Mouse (Mus musculus) adrenal gland, adult (tissue): ENCODE data around the gene Slc15a1.
A peak's percentile ranks its signal among the peaks of the same experiment; 100 is the strongest.

Experiments used
- DNase-seq, 2 experiments: peaks; one replicate each; pipeline ENCODE4 v3.0.0; 2022 to 2023; ENCODE audit warnings: low spot score in 1 of 2; ENCODE audit not compliant: inconsistent age in 2 of 2

Slc15a1 gene

DNA sequence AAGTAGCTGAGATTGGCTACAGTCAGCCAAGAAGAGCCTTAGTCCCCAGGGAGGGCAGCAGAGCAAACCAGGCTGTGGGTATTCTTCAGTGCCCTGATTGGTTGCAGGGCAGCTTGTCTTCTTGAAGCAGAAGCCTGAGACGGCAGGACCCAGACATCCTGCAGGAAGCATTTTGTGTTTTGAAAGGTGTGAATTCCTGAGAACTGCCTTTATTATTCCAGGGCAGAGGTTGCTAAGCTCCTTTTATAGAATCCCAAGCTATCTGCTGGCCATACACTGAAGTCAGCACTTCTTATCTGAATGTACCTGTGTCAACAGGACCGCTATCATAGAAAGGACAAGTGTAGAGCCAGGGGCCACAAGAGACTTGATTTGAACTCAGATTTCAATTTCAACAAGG is 10.8 kb downstream of the Slc15a1 start:
- DNase-seq, result no peak

DNA sequence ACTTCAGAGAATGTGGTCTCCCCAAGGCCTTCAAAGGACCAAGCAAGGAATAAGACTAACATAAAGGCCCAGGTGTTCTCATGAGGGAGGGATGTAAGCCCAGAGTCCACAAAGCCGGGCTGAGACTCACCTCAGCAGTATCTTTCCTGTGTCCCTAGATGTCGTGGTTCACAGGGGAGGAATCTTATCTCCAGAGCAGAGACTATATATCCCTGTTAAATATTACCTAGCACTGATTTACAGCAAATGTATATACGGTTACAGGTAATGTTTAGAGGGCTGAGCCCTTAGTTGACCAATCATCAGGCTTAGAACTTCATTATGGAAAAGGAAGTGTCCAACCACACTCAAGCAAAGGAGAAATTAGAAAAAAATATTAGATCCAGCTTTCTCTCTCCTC is 11.3 kb downstream of the Slc15a1 start:
- no peak for DNase-seq

DNA sequence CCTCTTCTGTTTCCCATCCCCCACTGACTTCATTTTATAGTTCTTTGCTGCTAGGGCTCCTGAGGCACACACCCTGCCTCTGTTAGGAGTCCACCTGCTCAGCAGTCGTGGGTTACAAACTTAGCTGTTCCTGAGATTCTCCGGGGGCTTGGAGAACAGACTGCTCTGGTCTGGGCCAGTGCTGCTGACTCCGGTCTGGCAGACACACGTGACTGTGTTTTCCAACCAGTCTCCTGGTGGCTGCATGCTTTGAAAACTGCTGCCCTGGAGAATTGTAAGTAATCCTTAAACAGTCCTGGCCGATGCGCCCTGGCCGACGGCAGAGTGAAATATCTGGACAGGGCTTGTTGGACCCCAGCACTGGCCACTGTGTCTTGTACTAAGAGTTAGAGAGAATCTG is 12.7 kb downstream of the Slc15a1 start:
- DNase-seq, result no peak

DNA sequence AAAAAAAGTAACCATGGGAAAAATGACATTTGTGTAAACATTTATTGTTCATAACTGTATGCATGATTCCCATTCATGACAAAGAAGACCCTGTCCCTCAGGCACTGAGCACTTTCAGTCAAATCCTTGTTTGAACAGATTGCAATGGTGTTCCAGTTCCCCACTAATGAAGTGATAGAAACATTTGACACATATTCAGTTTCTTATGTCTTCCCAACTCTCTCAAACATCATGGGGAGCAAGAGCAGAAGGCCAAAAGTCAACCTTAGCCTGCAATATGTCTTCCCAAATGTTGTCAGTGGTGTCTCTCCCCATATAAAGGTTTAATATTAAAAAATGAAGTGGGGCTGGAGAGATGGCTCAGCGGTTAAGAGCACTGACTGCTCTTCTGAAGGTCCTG is 19.3 kb downstream of the Slc15a1 start:
- no peak for DNase-seq

DNA sequence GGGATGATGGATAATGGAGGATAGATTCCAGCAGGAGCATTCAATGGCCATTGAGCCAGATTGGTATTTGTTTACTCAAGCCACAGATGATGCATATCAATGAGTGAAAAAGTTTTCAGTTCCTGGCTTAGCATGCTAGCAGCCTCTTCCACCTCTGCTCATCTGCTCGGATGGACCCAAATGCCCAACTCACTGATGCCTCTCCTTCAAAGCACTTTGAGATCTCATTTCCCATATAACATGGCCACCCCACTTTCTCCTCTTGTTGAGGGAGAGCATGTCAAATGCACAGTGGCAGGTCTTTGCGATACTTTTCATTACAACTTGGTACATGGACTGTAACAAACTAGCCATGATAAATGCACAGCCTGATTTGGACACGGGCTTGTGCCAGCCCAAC is 20.6 kb downstream of the Slc15a1 start:
- no peak for DNase-seq

DNA sequence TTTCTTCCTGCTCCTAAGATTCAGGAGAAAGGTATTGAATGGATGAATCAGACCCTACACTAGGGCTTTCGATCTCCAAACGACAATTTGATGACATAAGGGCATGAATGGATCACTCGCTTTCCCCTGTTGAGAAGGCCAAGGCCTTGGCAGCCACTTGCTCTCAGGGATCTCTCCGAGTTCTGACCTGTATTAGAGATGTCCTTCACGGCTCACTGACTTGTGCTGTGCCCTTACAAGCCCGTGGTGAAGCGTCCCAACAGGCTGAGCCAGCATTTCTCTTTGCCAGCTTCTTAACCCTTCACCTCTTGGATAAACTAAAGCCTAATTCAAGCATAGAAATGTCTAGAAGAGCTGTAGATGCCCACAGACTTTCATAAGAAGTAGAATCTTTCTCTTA is 22.9 kb downstream of the Slc15a1 start:
- peak; percentile 75 to 87 for DNase-seq

DNA sequence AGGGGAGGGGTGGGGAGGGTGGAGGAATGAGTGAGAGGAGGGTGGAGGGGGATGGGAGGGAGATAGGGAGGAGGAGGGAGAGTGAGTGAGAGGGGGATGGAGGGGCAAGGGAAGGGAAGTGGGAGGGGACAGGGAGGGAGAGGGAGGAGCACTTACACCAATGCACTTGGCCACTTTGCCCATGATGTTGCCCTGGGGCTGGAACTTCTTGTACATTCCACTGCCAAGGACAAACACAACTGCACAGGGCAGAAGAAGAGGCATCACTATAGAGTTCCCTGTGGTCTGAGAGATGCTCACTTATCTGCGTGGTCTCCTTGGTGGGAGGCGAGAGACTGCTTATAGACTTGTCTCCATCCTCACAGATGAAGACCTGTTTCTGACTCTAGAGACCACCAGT is 23.5 kb downstream of the Slc15a1 start:
- peak; percentile 38 to 43 for DNase-seq

DNA sequence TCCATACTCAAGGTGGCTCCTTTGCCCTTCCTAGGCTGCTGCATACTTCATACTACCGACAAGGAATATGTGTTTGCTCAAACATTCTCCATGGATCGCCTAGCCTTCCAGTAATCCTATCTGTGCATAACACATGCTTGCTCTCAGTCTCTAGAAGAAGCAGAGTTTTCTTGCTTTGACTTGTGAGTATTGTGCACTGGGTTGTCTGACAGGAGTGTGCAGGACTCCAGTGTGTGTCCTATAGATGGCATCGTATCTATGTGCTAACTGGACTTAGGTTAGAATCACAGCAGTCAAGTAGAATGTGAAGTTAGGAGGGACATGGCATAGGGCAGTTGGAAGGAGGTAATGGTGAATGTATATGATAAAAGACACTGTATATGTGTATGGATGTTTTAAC is 26.0 kb downstream of the Slc15a1 start:
- DNase-seq, result no peak

DNA sequence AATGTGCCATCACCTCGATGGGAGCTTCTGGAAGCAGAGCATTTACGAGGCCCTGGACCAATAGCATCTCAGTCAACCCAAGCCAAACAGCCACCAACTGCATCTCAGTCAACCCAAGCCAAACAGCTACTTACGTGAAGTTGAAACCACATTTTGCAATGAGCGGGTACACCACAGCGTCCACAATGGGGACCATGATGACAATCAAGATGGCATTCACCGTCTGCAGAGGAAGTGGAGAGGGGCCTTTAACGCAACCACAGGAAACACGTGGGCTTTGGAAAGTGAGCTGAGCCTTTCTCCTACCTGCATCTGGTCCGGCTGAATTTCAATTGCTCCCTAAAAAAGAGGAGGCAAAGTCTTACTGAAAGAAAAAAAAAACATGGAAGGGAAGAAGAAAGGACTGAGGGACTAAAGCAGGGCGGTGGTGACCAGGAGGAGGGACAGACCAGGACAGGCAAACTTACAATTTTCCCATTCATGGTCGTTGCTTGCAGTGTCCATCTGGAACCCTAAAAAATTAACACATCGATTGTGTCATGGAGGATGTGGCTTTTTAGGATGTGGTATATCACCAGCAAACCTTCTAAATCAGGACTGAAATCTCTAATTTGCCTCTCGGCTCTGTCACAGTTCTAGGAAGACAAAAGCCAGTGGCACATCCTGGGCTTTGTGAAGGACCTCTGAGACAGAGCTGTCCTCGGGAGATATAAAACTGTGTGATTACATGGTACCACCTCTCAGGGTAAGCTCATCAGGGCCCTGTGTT is 26.9 kb downstream of the Slc15a1 start:
- no peak for DNase-seq

DNA sequence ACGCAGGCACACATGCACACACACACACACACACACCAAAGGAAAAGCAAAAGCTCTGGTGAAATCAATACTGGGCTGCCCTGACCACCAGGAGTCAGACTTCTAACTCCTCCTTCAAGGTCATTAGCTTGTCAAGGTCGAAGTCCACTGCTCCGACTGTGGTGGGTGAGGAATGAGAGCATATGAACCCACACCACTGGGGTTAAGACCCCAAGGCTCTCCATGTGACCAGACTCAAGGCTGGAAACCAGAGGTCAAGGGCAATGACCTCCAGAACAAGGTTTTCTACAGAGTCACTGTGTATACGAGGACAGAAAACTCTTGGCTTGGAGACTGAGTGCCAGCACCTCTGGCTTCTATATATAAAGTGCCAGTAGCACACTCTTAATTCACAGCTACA is 31.2 kb downstream of the Slc15a1 start:
- peak; percentile 40 to 63 for DNase-seq

DNA sequence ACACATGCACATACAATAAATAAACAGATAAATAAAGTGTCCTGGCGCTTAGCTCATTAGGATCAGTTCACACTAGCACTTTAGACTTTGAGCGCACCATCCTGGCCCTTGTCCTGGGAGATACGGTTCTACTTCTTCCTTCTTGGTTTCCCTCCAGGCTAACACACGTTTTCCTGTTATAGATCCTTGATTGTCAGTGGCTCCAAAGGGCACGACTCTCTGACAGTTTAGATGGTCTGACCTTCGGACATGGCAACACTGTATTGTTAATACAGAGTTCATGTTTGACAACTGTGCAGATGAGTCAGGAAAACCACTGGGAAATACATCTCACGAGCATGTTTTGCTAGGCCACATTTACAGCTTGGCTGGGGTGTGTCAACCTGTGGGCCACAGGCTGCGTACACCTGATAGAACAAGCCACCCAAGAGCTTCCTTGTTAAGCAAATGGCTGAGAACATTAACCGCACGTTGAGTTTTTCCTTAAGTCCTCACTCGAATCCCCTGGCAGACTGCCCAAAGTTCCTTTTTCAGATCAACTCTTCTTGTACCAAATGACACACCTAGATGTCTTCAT is 33.4 kb downstream of the Slc15a1 start:
- no peak for DNase-seq

DNA sequence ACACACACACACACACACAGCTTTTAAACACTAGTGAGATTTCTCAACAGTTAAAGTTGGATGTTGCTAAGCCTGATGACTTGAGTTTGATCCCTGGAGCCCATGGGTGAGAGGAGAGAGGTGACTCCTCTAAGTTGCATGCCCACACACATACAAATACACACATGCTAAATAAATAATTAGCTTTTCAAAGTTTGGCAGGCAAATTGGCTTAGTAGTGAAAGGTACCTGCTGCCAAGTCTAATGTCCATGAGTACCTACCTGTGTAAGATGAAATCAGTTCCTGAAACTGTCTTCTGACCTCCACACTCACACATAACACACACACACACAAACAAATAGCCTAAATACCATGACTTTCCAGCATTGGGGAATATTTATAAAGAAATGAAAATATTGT is 35.5 kb downstream of the Slc15a1 start:
- no peak for DNase-seq

DNA sequence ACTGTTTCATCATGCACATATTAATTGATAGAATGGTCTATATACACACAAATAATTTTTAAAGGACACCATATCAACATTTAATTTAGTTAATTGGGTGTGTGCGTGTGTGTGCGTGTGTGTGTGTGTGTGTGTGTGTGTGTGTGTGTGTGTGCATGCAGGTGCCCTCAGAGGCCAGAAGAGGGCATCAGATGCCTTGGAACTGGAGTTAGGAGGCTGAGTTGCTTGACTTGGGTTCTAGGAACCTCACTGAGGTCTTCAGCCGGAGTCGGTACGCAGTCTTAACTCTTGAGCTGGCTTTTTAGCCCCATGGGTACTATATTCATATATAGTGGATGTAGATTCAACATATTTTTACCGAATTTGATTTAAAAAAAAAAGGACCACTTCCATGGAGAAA is 37.4 kb downstream of the Slc15a1 start:
- DNase-seq, result no peak

DNA sequence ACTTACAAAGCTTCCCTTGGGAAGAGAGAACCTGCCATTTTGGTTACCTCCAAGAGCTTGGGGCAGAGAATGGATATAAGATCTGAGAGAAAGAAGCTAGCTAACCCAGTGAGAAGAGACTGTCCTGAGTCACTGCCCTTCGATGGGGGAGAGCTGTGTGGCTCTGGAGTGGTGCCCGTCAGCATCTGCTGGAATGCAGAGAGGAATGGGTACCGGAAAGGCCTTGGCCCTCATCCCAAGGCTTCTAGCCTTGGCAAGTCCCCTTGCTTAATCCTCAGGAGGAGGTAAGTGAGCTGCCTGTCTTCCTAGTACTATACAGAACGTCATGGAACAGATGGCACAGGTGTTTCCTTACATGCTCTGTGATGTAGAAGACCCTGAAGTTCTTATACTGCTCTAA is 38.6 kb downstream of the Slc15a1 start:
- DNase-seq, result peak; percentile 80 to 87

DNA sequence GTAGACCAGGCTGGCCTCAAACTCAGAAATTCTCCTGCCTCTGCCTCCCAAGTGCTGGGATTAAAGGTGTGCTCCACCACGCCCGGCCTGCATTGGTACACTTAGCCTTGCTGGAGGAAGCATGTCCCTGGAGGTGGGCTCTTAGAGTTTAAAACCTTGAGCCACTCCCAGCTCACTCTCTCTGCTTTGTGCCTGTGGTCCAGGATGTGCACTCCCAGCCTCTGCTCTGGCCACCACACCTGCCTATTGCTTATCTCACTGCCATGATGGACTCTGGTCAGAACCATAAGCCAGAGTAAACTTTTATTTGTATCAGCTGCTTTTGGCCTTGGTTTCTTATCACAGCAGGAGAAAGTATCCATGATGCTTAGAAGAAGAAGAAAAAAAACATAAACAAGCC is 40.7 kb downstream of the Slc15a1 start:
- no peak for DNase-seq

DNA sequence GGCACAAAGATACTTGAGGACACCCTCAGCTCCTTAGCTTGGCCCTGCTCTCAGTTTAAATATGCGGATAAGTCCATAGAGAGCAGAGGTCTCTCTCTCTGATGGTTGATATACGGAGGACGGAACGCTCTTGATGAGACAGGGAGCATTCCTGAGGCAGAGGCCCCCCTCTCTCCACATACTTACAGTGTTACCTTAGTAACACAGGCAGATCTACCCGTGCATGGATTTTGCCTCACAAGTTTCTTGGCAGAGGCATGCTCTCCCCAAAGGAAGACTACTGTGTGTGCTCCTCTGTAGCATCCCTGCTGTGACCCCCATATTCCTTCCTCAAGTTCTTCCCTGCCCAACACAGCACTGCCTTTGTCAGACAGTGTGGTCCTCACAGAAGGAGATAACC is 42.3 kb downstream of the Slc15a1 start:
- DNase-seq, result no peak

DNA sequence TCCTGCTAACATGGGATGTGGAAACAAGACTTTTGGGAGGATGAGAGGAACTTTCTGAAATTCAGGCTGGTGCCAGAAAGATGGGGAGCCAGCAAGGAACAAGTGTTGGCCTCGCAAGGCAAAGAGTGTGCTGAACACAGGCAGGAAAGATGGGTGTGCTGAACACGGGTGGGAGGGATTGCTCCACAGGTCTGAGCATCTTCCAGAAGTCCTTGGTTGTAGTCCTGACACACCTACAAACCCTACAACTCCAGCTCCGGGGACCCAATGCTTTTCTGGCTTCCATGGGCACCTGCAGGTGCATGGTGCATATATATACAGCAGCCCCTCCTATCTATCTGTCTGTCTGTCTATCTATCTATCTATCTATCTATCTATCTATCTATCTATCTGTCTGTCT is 44.1 kb downstream of the Slc15a1 start:
- DNase-seq, result no peak

DNA sequence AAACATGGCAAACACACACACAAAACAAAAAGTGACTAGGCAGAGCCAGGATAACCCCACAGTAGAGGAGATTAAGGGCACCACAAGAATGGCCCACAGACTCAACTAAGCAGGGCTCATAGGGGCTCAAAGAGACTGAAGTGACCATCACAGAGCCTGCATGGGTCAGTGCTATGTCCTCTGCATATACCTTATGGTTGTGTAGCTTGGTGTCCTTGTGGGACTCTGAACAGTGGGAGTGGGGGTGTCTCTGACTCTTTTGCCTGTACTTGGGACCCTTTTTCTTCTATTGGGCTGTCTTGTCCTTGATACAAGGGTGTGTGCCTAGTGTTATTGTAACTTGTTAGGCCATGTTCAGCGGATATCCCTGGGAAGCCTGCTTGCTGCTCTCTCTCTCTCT is 46.5 kb downstream of the Slc15a1 start:
- no peak for DNase-seq

DNA sequence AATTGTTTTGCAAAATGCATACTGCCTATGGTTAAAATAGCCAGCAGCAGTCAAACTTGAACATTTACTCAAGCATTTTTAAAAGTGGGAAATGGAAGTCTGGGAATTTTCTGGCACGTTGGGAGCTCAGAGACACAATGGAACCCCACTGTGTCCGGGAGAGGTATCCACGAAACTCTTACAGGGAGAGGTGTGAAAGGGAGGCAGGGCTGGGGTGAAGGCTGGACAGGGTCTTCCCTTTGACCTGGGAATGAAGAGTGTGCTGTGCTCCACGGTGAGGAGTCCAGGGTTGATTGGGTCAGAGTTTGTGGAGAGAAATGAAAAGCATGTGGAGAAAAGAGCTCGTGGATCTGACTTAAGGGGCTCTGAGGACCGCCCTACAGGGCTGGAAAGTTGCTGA is 47.5 kb downstream of the Slc15a1 start:
- DNase-seq, result no peak

DNA sequence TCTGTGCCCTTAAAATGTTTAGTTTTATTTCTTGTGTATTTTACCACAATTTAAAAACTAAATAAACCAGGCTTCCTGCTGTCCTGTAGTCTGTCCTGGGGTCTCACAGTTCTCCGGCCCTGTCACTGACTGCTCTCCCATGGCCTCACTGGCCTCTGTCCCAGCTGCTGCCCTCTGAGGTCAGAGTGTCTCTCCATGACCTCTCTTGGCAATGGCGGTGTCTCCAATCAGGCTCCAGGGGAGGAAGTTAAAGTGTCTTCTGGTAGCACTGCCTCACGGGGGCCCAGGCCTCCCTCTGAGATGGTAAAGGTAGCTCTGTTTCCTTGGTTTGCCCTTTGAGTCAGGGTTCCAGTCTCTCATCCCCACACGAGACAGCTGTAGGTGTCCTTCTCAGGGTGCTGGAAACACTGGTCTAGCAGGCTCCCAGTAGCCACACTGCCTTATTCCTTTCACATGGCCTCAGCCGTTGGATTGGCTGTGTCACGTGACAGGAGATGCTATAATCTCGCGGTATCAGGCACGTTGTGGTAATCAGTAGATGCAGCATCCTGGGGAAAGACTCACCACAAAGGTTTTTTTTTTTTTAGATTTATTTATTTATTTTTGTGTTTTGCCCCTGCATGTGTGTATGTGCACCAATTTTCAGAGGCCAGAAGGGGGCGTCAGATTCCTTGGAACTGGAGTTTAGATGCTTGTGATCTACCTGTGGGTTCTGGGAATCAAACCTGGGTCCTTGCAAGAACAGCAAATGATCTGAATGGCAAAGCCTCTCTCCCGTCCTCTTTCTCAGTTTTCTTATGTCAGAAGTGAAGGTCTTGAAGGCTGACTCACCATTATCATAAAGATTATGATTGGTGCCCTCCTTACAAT is 48.4 kb downstream of the Slc15a1 start:
- peak; percentile 33 to 66 for DNase-seq

DNA sequence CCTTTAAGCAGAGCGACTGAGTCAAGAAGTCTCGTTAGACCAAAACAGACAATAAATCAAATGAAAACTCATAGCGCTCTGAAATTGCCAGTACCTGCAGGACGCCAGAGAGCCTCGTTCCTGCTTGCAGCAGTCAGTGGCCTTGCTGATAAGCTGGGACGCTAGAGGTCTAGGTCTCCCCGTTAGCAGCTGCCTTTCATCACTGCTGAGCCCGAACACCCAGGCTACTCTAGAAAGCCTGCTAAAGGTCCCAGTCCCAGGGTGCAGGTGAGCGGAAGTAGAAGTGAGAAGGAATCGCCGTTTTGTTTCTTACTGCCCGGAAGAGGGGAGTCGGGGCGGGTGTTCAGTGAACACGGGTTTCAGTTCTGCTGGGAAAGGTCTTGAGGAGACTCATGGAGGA is 49.1 kb downstream of the Slc15a1 start:
- DNase-seq, result peak; percentile 84 to 92

DNA sequence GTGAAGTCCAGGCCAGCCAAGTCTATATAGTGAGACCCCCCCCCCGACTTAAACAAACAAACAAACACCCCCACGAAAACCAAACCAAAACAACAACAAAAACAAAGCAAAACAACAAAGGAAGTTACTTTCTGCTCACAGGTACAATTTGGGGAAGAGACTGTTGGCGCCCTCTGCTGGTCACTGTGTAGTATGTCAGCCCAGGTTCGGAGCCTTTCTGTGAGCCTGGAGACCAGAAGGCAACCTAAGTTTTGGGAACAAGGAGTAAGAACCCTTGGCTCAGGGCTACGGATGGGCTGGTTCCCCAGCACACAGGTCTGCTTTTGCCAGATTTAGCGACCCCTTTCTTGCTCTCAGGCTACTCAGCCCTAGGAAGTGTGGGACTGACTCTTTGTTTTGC is 49.5 kb downstream of the Slc15a1 start:
- peak; percentile 74 to 88 for DNase-seq
